Mouse (Mus musculus) hindbrain, embryonic 14.5 days (tissue): ENCODE results near the gene Ptpn13. TPM values are rescaled to one million over a fixed set of nuclear protein-coding genes. Genes with fewer than 3 reads are reported as not detected.

Experiments used
- ATAC-seq: fragments of 200-750 bp; cut with Nextera tagmentation; 2 replicates; pipeline ENCODE4 v1.8.0; 2017; ENCODE audit warnings: moderate number of reproducible peaks, mild to moderate bottlenecking, moderate TSS enrichment, moderate library complexity; ENCODE audit not compliant: low FRiP score
- DNase-seq: peaks from one replicate; pipeline ENCODE4 v3.0.0-alpha.2; 2015; ENCODE audit warnings: low spot score
- H3K27ac ChIP-seq: fragments of 300-500 bp; sonication (generic); 2 replicates; pipeline ENCODE4 v1.5.1; 2014; ENCODE audit warnings: mild to moderate bottlenecking, moderate library complexity
- H3K27me3 ChIP-seq: fragments of 300-500 bp; sonication (generic); 2 replicates; pipeline ENCODE4 v1.6.1; 2014; ENCODE audit warnings: mild to moderate bottlenecking, low read length, mixed read lengths; ENCODE audit not compliant: control insufficient read depth, insufficient read depth
- H3K36me3 ChIP-seq: fragments of 300-500 bp; sonication (generic); replicated peaks from 2 replicates; pipeline ENCODE4 v1.6.1; 2014; ENCODE audit not compliant: control insufficient read depth, insufficient read depth
- H3K4me1 ChIP-seq: fragments of 300-500 bp; sonication (generic); replicated peaks from 2 replicates; pipeline ENCODE4 v1.6.1; 2014; ENCODE audit warnings: antibody characterized with exemption, low read length, mixed read lengths; ENCODE audit not compliant: control insufficient read depth, insufficient read depth
- H3K4me2 ChIP-seq: fragments of 300-500 bp; sonication (generic); replicated peaks from 2 replicates; pipeline ENCODE4 v1.6.1; 2014; ENCODE audit warnings: mild to moderate bottlenecking, moderate library complexity
- H3K4me3 ChIP-seq: fragments of 300-500 bp; sonication (generic); replicated peaks from 2 replicates; pipeline ENCODE4 v1.5.1; 2014; ENCODE audit warnings: mild to moderate bottlenecking, low read length
- H3K9ac ChIP-seq: fragments of 300-500 bp; sonication (generic); 2 replicates; pipeline ENCODE4 v1.6.1; 2014
- H3K9me3 ChIP-seq: fragments of 300-500 bp; sonication (generic); 2 replicates; pipeline ENCODE4 v1.6.1; 2016; ENCODE audit warnings: low read length; ENCODE audit not compliant: control insufficient read depth
- WGBS: fragments of 180-500 bp; shearing (Covaris S2); extraction: QIAGEN DNeasy Blood & Tissue Kit; methylation state at CpG from one replicate; pipeline ENCODE4 v1.1.7; 2014; 5-methylcytosine and 5-hydroxymethylcytosine counted together
- polyA plus RNA-seq: library from polyadenylated mRNA; unstranded; fragments of >200 nt; fragmentation: Nextera tagmentation; extraction: Ambion mirVana; gene quantifications from 2 replicates; pipeline ENCODE4 v1.2.1, GENCODE M21; 2014

Gene Ptpn13
- polyA plus RNA-seq, 1 experiment from 2014 or later = 7.8 TPM

GRCm38 (mm10) chr5:103624831-103625230, 199.8 kb downstream of the Ptpn13 start:
- Histone ChIP-seq H3K27ac (no peak overlapping the region), H3K4me1 (peaks cover 8% of the 10 kb centered on the region; the same call in 1 of the 2 replicates), H3K36me3 (no peaks in the 10 kb centered on the region), H3K4me2 (no peak overlapping the region), H3K9me3 (no peaks in the 10 kb centered on the region), H3K4me3 (no peak overlapping the region), H3K27me3 (no peaks in the 10 kb centered on the region), H3K9ac (no peak overlapping the region)
- WGBS = 89% methylated on average over 5 of the region's 5 CpGs
- DNase-seq = no peak
- no peak for ATAC-seq

- ATAC-seq (no peak), DNase-seq (no peak)
- H3K4me1 ChIP-seq = peaks cover 11% of the 10 kb centered on the region; the same call in 1 of the 2 replicates
- no peak overlapping the region for H3K4me3 ChIP-seq
- H3K27ac ChIP-seq = peak overlapping the region; percentile 43; the same call in 1 of the 2 replicates
- H3K27me3 ChIP-seq = no peaks in the 10 kb centered on the region
- 81% methylated on average over 6 of the region's 6 CpGs for WGBS
- H3K36me3 ChIP-seq = no peaks in the 10 kb centered on the region
- no peaks in the 10 kb centered on the region for H3K9me3 ChIP-seq
- no peak overlapping the region for H3K4me2 ChIP-seq
- H3K9ac ChIP-seq = no peak overlapping the region
Measured at GRCm38 (mm10) chr5:103628499-103628898, 203.5 kb downstream of the Ptpn13 start.

GRCm38 (mm10) chr5:103629111-103629764, 204.2 kb downstream of the Ptpn13 start, which contains the start of gene Slc10a6:
Gene Slc10a6 (minus strand): TSS chr5:103629403.
- no peaks in the 10 kb centered on the region for H3K27me3 ChIP-seq
- H3K9ac ChIP-seq = no peak within 1 kb of the TSS
- H3K36me3 ChIP-seq = no peaks in the 10 kb centered on the region
- H3K4me2 ChIP-seq = no peak within 1 kb of the TSS
- peaks cover 11% of the 10 kb centered on the region; the same call in 1 of the 2 replicates for H3K4me1 ChIP-seq
- WGBS = 58% methylated on average over 17 of the region's 17 CpGs
- no peaks in the 10 kb centered on the region for H3K9me3 ChIP-seq
- DNase-seq (peak; percentile 69), ATAC-seq (peak; percentile 79; the same call in 1 of the 2 replicates)
- H3K27ac ChIP-seq = peak within 1 kb of the TSS; percentile 43; the same call in 1 of the 2 replicates
- H3K4me3 ChIP-seq = no peak within 1 kb of the TSS

GRCm38 (mm10) chr5:103629854-103630580, 205.0 kb downstream of the Ptpn13 start:
- Histone ChIP-seq H3K4me2 (no peak overlapping the region), H3K27ac (no peak overlapping the region), H3K9ac (no peak overlapping the region), H3K27me3 (no peaks in the 10 kb centered on the region), H3K4me1 (peaks cover 11% of the 10 kb centered on the region; the same call in 1 of the 2 replicates), H3K36me3 (no peaks in the 10 kb centered on the region), H3K4me3 (no peak overlapping the region), H3K9me3 (no peaks in the 10 kb centered on the region)
- 80% methylated on average over 9 of the region's 9 CpGs for WGBS
- no peak for ATAC-seq
- DNase-seq = no peak

GRCm38 (mm10) chr5:103637162-103637561, 212.2 kb downstream of the Ptpn13 start:
- H3K9me3 ChIP-seq = no peaks in the 10 kb centered on the region
- no peak overlapping the region for H3K27ac ChIP-seq
- no peak overlapping the region for H3K4me3 ChIP-seq
- no peak for DNase-seq
- H3K9ac ChIP-seq = no peak overlapping the region
- no peak for ATAC-seq
- no peak overlapping the region for H3K4me2 ChIP-seq
- no peaks in the 10 kb centered on the region for H3K27me3 ChIP-seq
- no peaks in the 10 kb centered on the region for H3K4me1 ChIP-seq
- 92% methylated on average over 2 of the region's 2 CpGs for WGBS
- no peaks in the 10 kb centered on the region for H3K36me3 ChIP-seq

- ATAC-seq (no peak), DNase-seq (no peak)
- H3K27me3 ChIP-seq = no peaks in the 10 kb centered on the region
- WGBS = 100% methylated on average over 1 of the region's 1 CpGs
- H3K27ac ChIP-seq = no peak overlapping the region
- H3K4me3 ChIP-seq = no peak overlapping the region
- no peak overlapping the region for H3K9ac ChIP-seq
- no peaks in the 10 kb centered on the region for H3K9me3 ChIP-seq
- H3K36me3 ChIP-seq = no peaks in the 10 kb centered on the region
- H3K4me1 ChIP-seq = no peaks in the 10 kb centered on the region
- H3K4me2 ChIP-seq = no peak overlapping the region
Measured at GRCm38 (mm10) chr5:103644167-103644566, 219.2 kb downstream of the Ptpn13 start.

GRCm38 (mm10) chr5:103647320-103647719, 222.3 kb downstream of the Ptpn13 start:
- DNase-seq (no peak), ATAC-seq (no peak)
- Histone ChIP-seq H3K27ac (no peak overlapping the region), H3K4me2 (no peak overlapping the region), H3K36me3 (no peaks in the 10 kb centered on the region), H3K9ac (no peak overlapping the region), H3K4me3 (no peak overlapping the region), H3K27me3 (no peaks in the 10 kb centered on the region), H3K9me3 (no peaks in the 10 kb centered on the region), H3K4me1 (no peaks in the 10 kb centered on the region)
- WGBS = 87% methylated on average over 3 of the region's 3 CpGs

Other genes with a start within 250 kb of the Ptpn13 start
- 86.6 and 107 TPM in 2 replicates for gene Mapk10, start 213.9 kb upstream of the Ptpn13 start, polyA plus RNA-seq
- gene Slc10a6, start 204.2 kb downstream of the Ptpn13 start, polyA plus RNA-seq = 0.38 and 0.52 TPM in 2 replicates
- gene 1700016H13Rik, start 230.8 kb downstream of the Ptpn13 start, polyA plus RNA-seq = 0.41 and 0.50 TPM in 2 replicates